Mouse (Mus musculus) inflammation-experienced regulatory T-cells (primary cell): ENCODE measurements around the gene Styk1. TPM values are rescaled to one million over a fixed set of nuclear protein-coding genes. Genes with fewer than 3 reads are reported as not detected.

Experiments
- polyA plus RNA-seq, 2 experiments: library from polyadenylated mRNA; unstranded; fragments of 100-300 nt; shearing (Covaris generic); gene quantifications; one replicate each; pipeline ENCODE4 v1.2.1; 2017

Styk1 gene
- 1 to 10 TPM in 1 of 2 experiments, not detected in 1; 2.2 TPM for polyA plus RNA-seq

GRCm38 (mm10) chr6:131353352-131353919, at the start of gene Styk1:
Gene Styk1, minus strand, starts transcription at chr6:131353597.

GRCm38 (mm10) chr6:131388040-131389021, 34.9 kb upstream of the Styk1 start, which contains the start of gene Ybx3:
Gene Ybx3, minus strand, starts transcription at chr6:131388476.

GRCm38 (mm10) chr6:131292991-131293788, 60.2 kb downstream of the Styk1 start, which contains the start of gene Magohb:
Gene Magohb, minus strand, starts transcription at chr6:131293244.

Other genes starting within 250 kb of the Styk1 start
- not detected for gene Klra2, start 106.2 kb downstream of the Styk1 start, polyA plus RNA-seq
- 10 to 100 TPM; 17.0 to 21.6 TPM for gene Magohb, start 60.4 kb downstream of the Styk1 start, polyA plus RNA-seq
- gene Ybx3, start 34.9 kb upstream of the Styk1 start, polyA plus RNA-seq = 100 to 1,000 TPM in 1 of 2 experiments, 10 to 100 TPM in 1; 83.4 to 149 TPM
- 1 to 10 TPM in 1 of 2 experiments, under 1 TPM in 1; 0.80 to 2.4 TPM for gene 5430401F13Rik, start 132.8 kb upstream of the Styk1 start, polyA plus RNA-seq
- gene Gm6619, start 132.8 kb upstream of the Styk1 start, polyA plus RNA-seq = 1 to 10 TPM in 1 of 2 experiments, under 1 TPM in 1; 0.47 to 1.2 TPM